In the genomic region with DNA sequence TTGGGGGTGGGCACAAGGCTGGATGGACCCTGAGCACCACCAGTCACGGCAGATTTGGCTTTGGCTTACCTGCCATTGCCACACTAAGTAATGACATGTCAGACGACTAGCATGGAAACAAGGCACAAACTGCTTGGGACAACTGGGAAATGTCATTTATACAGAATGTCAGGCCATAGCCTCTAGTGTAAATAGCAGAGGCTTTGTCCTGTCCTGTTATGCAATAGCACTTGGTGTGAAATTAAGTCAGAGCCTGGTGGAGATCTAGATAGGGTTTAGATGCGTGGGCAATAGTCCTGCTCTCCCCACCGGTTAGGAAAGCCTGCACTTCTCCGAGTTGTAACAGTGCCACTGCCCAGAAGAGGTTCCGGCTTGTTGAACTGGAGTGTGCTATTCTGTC, we compare ENCODE assay signal across 19 mouse cellular contexts.
A peak's percentile ranks its signal among the peaks of the same experiment; 100 is the strongest.
DNase-seq lines count a peak whose midpoint lies in the region; ATAC-seq and TF ChIP-seq lines count a peak whose summit lies in the region.
"Had no signal": no experiment of that assay in that cellular context is flagged by ENCODE, and none has a peak within 500 bp of the region (broad histone marks: within the 10 kb centered on the region; RNA-seq: fewer than 3 reads in every experiment).

No protein-coding gene starts in this region.

- H3K27me3 ChIP-seq in hindbrain, embryonic 11.5 days (ENCODE audit: control insufficient read depth, insufficient read depth, low read length), result no peaks in the 10 kb centered on the region
- H3K27me3 ChIP-seq in hindbrain, embryonic 16.5 days (replicated peaks; ENCODE audit: control insufficient read depth, insufficient read depth, low read length), result no peaks in the 10 kb centered on the region
- H3K27me3 ChIP-seq in lung, embryonic 16.5 days (ENCODE audit: control insufficient read depth, insufficient read depth, low read depth, low read length), result no peaks in the 10 kb centered on the region
- H3K27me3 ChIP-seq in hindbrain, embryonic 15.5 days, result no peaks in the 10 kb centered on the region
- H3K27me3 ChIP-seq: midbrain, embryonic 15.5 days had no signal

- peak; percentile 47 for ATAC-seq in hindbrain, embryonic 11.5 days (ENCODE audit: low FRiP score)
- no peak for ATAC-seq in hindbrain, embryonic 16.5 days
- 0 out of 2 replicates have a peak, but pooled peaks have one; percentile 17 for ATAC-seq in lung, embryonic 16.5 days (ENCODE audit: low read depth)
- 0 out of 2 replicates have a peak, but pooled peaks have one; percentile 36 for ATAC-seq in hindbrain, embryonic 15.5 days (ENCODE audit: low FRiP score, low read depth)
- ATAC-seq: midbrain, embryonic 15.5 days had no signal

- no peak overlapping the region for H3K9ac ChIP-seq in hindbrain, embryonic 11.5 days (ENCODE audit: low read depth, low read length)
- no peak overlapping the region for H3K9ac ChIP-seq in hindbrain, embryonic 16.5 days (ENCODE audit: low read depth, low read length)
- H3K9ac ChIP-seq in lung, embryonic 16.5 days (ENCODE audit: low read length), result no peak overlapping the region
- no peak overlapping the region for H3K9ac ChIP-seq in hindbrain, embryonic 15.5 days
- H3K9ac ChIP-seq: liver, embryonic 14.5 days; midbrain, embryonic 15.5 days had no signal

- no peaks in the 10 kb centered on the region for H3K36me3 ChIP-seq in hindbrain, embryonic 11.5 days (ENCODE audit: control insufficient read depth, insufficient read depth, low read length)
- no peaks in the 10 kb centered on the region for H3K36me3 ChIP-seq in hindbrain, embryonic 16.5 days (ENCODE audit: control insufficient read depth, insufficient read depth, low read length)
- H3K36me3 ChIP-seq in lung, embryonic 16.5 days (ENCODE audit: control insufficient read depth, insufficient read depth, low read length), result no peaks in the 10 kb centered on the region
- no peaks in the 10 kb centered on the region for H3K36me3 ChIP-seq in hindbrain, embryonic 15.5 days
- H3K36me3 ChIP-seq: G1E; midbrain, embryonic 15.5 days had no signal

- TF ChIP-seq CTCF in lung, adult 2 months (IDR thresholded peaks at IDR 0.05; ENCODE audit: insufficient read depth, low read length), result no peak

- H3K4me3 ChIP-seq in hindbrain, embryonic 11.5 days (ENCODE audit: low read depth, low read length), result no peak overlapping the region
- no peak overlapping the region for H3K4me3 ChIP-seq in hindbrain, embryonic 16.5 days (ENCODE audit: low read length)
- no peak overlapping the region for H3K4me3 ChIP-seq in lung, embryonic 16.5 days (ENCODE audit: low read length)
- no peak overlapping the region for H3K4me3 ChIP-seq in lung, adult 2 months (replicated peaks; ENCODE audit: extremely low read depth, low read depth, low read length)
- no peak overlapping the region for H3K4me3 ChIP-seq in hindbrain, embryonic 15.5 days
- H3K4me3 ChIP-seq: erythroblast, embryonic 14.5 days; midbrain, embryonic 15.5 days had no signal

- no peak overlapping the region for H3K4me2 ChIP-seq in hindbrain, embryonic 11.5 days (replicated peaks; ENCODE audit: low read depth, low read length)
- H3K4me2 ChIP-seq in hindbrain, embryonic 16.5 days (ENCODE audit: low read length), result no peak overlapping the region
- no peak overlapping the region for H3K4me2 ChIP-seq in lung, embryonic 16.5 days (ENCODE audit: low read depth, low read length)
- no peak overlapping the region for H3K4me2 ChIP-seq in hindbrain, embryonic 15.5 days
- H3K4me2 ChIP-seq: midbrain, embryonic 15.5 days had no signal

- 33% methylated on average over 6 of the region's 6 CpGs for WGBS in hindbrain, embryonic 11.5 days
- WGBS in hindbrain, embryonic 16.5 days, result 22% methylated on average over 6 of the region's 6 CpGs
- 56% methylated on average over 6 of the region's 6 CpGs for whole genome bisulfite sequencing in lung, embryonic 16.5 days
- WGBS in lung, adult 2 months, result 39% methylated on average over 6 of the region's 6 CpGs
- WGBS in hindbrain, embryonic 15.5 days, result 28% methylated on average over 6 of the region's 6 CpGs

- no peak for DNase-seq in hindbrain, embryonic 11.5 days (ENCODE audit: low spot score)
- DNase-seq in lung, adult 2 months, result no peak
- DNase-seq in fat pad, adult 2 months (ENCODE audit: extremely low read depth, low read depth, low spot score), result peak; percentile 40
- DNase-seq in left cerebral cortex, adult 11 months (ENCODE audit: low spot score), result no peak
- DNase-seq in testis, postnatal 10 days (ENCODE audit: low spot score), result no peak
- DNase-seq: adrenal gland, adult 8-10 months; B cell, adult 2 months; cerebellum, adult 9-11 months; kidney, adult 9 months; layer of hippocampus, adult 9-11 months; right cerebral cortex, postnatal 14 days; thymus, adult 18-20 months had no signal

- no peak for TF ChIP-seq POLR2A in lung, adult 2 months (IDR thresholded peaks at IDR 0.05; ENCODE audit: borderline replicate concordance, extremely low read depth, low read depth, low read length)

- H3K4me1 ChIP-seq in hindbrain, embryonic 11.5 days (replicated peaks; ENCODE audit: control insufficient read depth, insufficient read depth, low read length), result peaks cover 3% of the 10 kb centered on the region
- peaks cover 5% of the 10 kb centered on the region for H3K4me1 ChIP-seq in hindbrain, embryonic 16.5 days (ENCODE audit: control insufficient read depth, insufficient read depth, low read depth, low read length)
- no peaks in the 10 kb centered on the region for H3K4me1 ChIP-seq in lung, embryonic 16.5 days (replicated peaks; ENCODE audit: control insufficient read depth, insufficient read depth, low read length)
- H3K4me1 ChIP-seq in lung, adult 2 months (ENCODE audit: control insufficient read depth, insufficient read depth, low read length), result no peaks in the 10 kb centered on the region
- peaks cover 16% of the 10 kb centered on the region for H3K4me1 ChIP-seq in hindbrain, embryonic 15.5 days (replicated peaks)

- H3K9me3 ChIP-seq in hindbrain, embryonic 11.5 days (ENCODE audit: control insufficient read depth, low read length), result no peaks in the 10 kb centered on the region
- H3K9me3 ChIP-seq in hindbrain, embryonic 16.5 days (ENCODE audit: control insufficient read depth, low read length), result no peaks in the 10 kb centered on the region
- H3K9me3 ChIP-seq in lung, embryonic 16.5 days (ENCODE audit: control insufficient read depth, low read length), result no peaks in the 10 kb centered on the region
- no peaks in the 10 kb centered on the region for H3K9me3 ChIP-seq in hindbrain, embryonic 15.5 days
- H3K9me3 ChIP-seq: midbrain, embryonic 15.5 days had no signal

- 0 out of 2 replicates have a peak overlapping the region, but pooled peaks have one; percentile 11 for H3K27ac ChIP-seq in hindbrain, embryonic 11.5 days (ENCODE audit: low read depth, low read length)
- H3K27ac ChIP-seq in hindbrain, embryonic 16.5 days (ENCODE audit: low read depth, low read length), result no peak overlapping the region
- H3K27ac ChIP-seq in lung, embryonic 16.5 days (ENCODE audit: low read length), result peak overlapping the region; percentile 47; the same call in 1 of the 2 replicates
- H3K27ac ChIP-seq in hindbrain, embryonic 15.5 days (replicated peaks), result no peak overlapping the region
- H3K27ac ChIP-seq: liver, embryonic 14.5 days had no signal

Comparison
In these comparisons a context has a peak if more than half of its experiments do, and no peak if none do; other contexts are left out.
1. H3K27ac ChIP-seq: peak in hindbrain, embryonic 11.5 days (single experiment) and lung, embryonic 16.5 days (single experiment); none in hindbrain, embryonic 16.5 days (single experiment) and hindbrain, embryonic 15.5 days (single experiment).